Mouse (Mus musculus) layer of hippocampus, adult 18-20 months (tissue): ENCODE data around the gene Lgi2. TPM values are rescaled to one million over a fixed set of nuclear protein-coding genes. Genes with fewer than 3 reads are reported as not detected.

Experiments used
- total RNA-seq, 2 experiments: library from RNA; stranded (reverse); gene quantifications; 2 replicates each; pipeline ENCODE4 v1.2.3; 2021

Gene Lgi2
- total RNA-seq, 2 experiments from 2014 or later, result 20.8 to 24.3 TPM

Other genes with a start within 250 kb of the Lgi2 start
- gene Sod3, start 202.7 kb downstream of the Lgi2 start, total RNA-seq, result 1 to 10 TPM; 4.7 to 5.9 TPM
- 10 to 100 TPM; 76.7 to 82.8 TPM for gene Ccdc149, start 94.9 kb downstream of the Lgi2 start, total RNA-seq
- 1 to 10 TPM; 8.6 to 8.9 TPM for gene Sepsecs, start 103.2 kb upstream of the Lgi2 start, total RNA-seq
- gene Pi4k2b, start 175.1 kb upstream of the Lgi2 start, total RNA-seq, result 1 to 10 TPM; 2.3 to 2.9 TPM
- gene Zcchc4, start 208.9 kb upstream of the Lgi2 start, total RNA-seq, result 10 to 100 TPM in 1 of 2 experiments, 1 to 10 TPM in 1; 8.8 to 10.1 TPM